Mouse (Mus musculus): Measurements from ENCODE around the gene Pnpla3. TPM values are rescaled to one million over a fixed set of nuclear protein-coding genes. Genes with fewer than 3 reads are reported as not detected.

Pnpla3 gene
- polyA plus RNA-seq, 1 experiment: 0.23 TPM

GRCm38 (mm10) chr15:84133440-84133839, 34.2 kb upstream of the Pnpla3 start:
- no peak overlapping the region for H3K4me3 ChIP-seq
- H3K4me2 ChIP-seq (ENCODE audit: low read depth): no peak overlapping the region
- H3ac ChIP-seq (ENCODE audit: control insufficient read depth, insufficient read length): no peak overlapping the region
- TF ChIP-seq POLR2AphosphoS2 (IDR thresholded peaks at IDR 0.05; ENCODE audit: insufficient read length, low read depth): no peak
- TF ChIP-seq SRF (IDR thresholded peaks at IDR 0.05; ENCODE audit: control insufficient read depth, insufficient read length, low read depth): no peak
- no peak for TF ChIP-seq CEBPB (IDR thresholded peaks at IDR 0.05; ENCODE audit: insufficient read depth, poor library complexity, severe bottlenecking)
- TF ChIP-seq MYOG (IDR thresholded peaks at IDR 0.05; ENCODE audit: control insufficient read depth in 1 of 3, insufficient read depth in 1 of 3, insufficient read length in 2 of 3, low read depth in 2 of 3): no peak
- TF ChIP-seq TCF12 (IDR thresholded peaks at IDR 0.05; ENCODE audit: insufficient read depth, poor library complexity, severe bottlenecking): no peak
- no peak for TF ChIP-seq POLR2A (IDR thresholded peaks at IDR 0.05; ENCODE audit: insufficient read length, low read depth)
- no peak for TF ChIP-seq E2F4 (IDR thresholded peaks at IDR 0.05; ENCODE audit: insufficient read depth)
- no peak for TF ChIP-seq REST (IDR thresholded peaks at IDR 0.05; ENCODE audit: insufficient read depth, insufficient read length)
- no peak for TF ChIP-seq MAX (IDR thresholded peaks at IDR 0.05; ENCODE audit: low read depth)
- no peak for TF ChIP-seq USF1 (IDR thresholded peaks at IDR 0.05; ENCODE audit: low read depth)
- TF ChIP-seq TCF3 (IDR thresholded peaks at IDR 0.05; ENCODE audit: insufficient read length, low read depth): no peak
- no peak for TF ChIP-seq MYOD1 (IDR thresholded peaks at IDR 0.05; ENCODE audit: control insufficient read depth in 1 of 3, insufficient read length in 2 of 3, low read depth in 2 of 3)
- no peaks in the 10 kb centered on the region for H3K36me3 ChIP-seq (ENCODE audit: control insufficient read depth, insufficient read depth)
- H3K79me2 ChIP-seq (ENCODE audit: control insufficient read depth, insufficient read depth): no peaks in the 10 kb centered on the region
- peaks cover 22% of the 10 kb centered on the region for H3K27me3 ChIP-seq (ENCODE audit: control insufficient read depth, insufficient read depth, insufficient read length)

GRCm38 (mm10) chr15:84135472-84135871, 32.2 kb upstream of the Pnpla3 start:
- no peak overlapping the region for H3K4me3 ChIP-seq
- TF ChIP-seq POLR2A (IDR thresholded peaks at IDR 0.05; ENCODE audit: insufficient read length, low read depth) (no peak), MYOD1 (IDR thresholded peaks at IDR 0.05; ENCODE audit: control insufficient read depth in 1 of 3, insufficient read length in 2 of 3, low read depth in 2 of 3) (no peak), SRF (IDR thresholded peaks at IDR 0.05; ENCODE audit: control insufficient read depth, insufficient read length, low read depth) (no peak), TCF12 (IDR thresholded peaks at IDR 0.05; ENCODE audit: insufficient read depth, poor library complexity, severe bottlenecking) (no peak), CEBPB (IDR thresholded peaks at IDR 0.05; ENCODE audit: insufficient read depth, poor library complexity, severe bottlenecking) (no peak), POLR2AphosphoS2 (IDR thresholded peaks at IDR 0.05; ENCODE audit: insufficient read length, low read depth) (no peak), MAX (IDR thresholded peaks at IDR 0.05; ENCODE audit: low read depth) (no peak), TCF3 (IDR thresholded peaks at IDR 0.05; ENCODE audit: insufficient read length, low read depth) (no peak), REST (IDR thresholded peaks at IDR 0.05; ENCODE audit: insufficient read depth, insufficient read length) (no peak), USF1 (IDR thresholded peaks at IDR 0.05; ENCODE audit: low read depth) (no peak), E2F4 (IDR thresholded peaks at IDR 0.05; ENCODE audit: insufficient read depth) (no peak), MYOG (IDR thresholded peaks at IDR 0.05; ENCODE audit: control insufficient read depth in 1 of 3, insufficient read depth in 1 of 3, insufficient read length in 2 of 3, low read depth in 2 of 3) (no peak)
- H3K27me3 ChIP-seq (ENCODE audit: control insufficient read depth, insufficient read depth, insufficient read length): peaks cover 36% of the 10 kb centered on the region
- no peak overlapping the region for H3K4me2 ChIP-seq (ENCODE audit: low read depth)
- H3K79me2 ChIP-seq (ENCODE audit: control insufficient read depth, insufficient read depth): no peaks in the 10 kb centered on the region
- no peak overlapping the region for H3ac ChIP-seq (ENCODE audit: control insufficient read depth, insufficient read length)
- H3K36me3 ChIP-seq (ENCODE audit: control insufficient read depth, insufficient read depth): no peaks in the 10 kb centered on the region

- Histone ChIP-seq H3K27me3 (ENCODE audit: control insufficient read depth, insufficient read depth, insufficient read length) (peaks cover 39% of the 10 kb centered on the region), H3K36me3 (ENCODE audit: control insufficient read depth, insufficient read depth) (no peaks in the 10 kb centered on the region), H3ac (ENCODE audit: control insufficient read depth, insufficient read length) (no peak overlapping the region), H3K4me3 (no peak overlapping the region), H3K79me2 (ENCODE audit: control insufficient read depth, insufficient read depth) (no peaks in the 10 kb centered on the region), H3K4me2 (ENCODE audit: low read depth) (no peak overlapping the region)
- TF ChIP-seq REST (IDR thresholded peaks at IDR 0.05; ENCODE audit: insufficient read depth, insufficient read length) (no peak), MYOD1 (IDR thresholded peaks at IDR 0.05; ENCODE audit: control insufficient read depth in 1 of 3, insufficient read length in 2 of 3, low read depth in 2 of 3) (no peak), USF1 (IDR thresholded peaks at IDR 0.05; ENCODE audit: low read depth) (no peak), POLR2AphosphoS2 (IDR thresholded peaks at IDR 0.05; ENCODE audit: insufficient read length, low read depth) (no peak), TCF3 (IDR thresholded peaks at IDR 0.05; ENCODE audit: insufficient read length, low read depth) (no peak), TCF12 (IDR thresholded peaks at IDR 0.05; ENCODE audit: insufficient read depth, poor library complexity, severe bottlenecking) (no peak), SRF (IDR thresholded peaks at IDR 0.05; ENCODE audit: control insufficient read depth, insufficient read length, low read depth) (no peak), MAX (IDR thresholded peaks at IDR 0.05; ENCODE audit: low read depth) (no peak), MYOG (IDR thresholded peaks at IDR 0.05; ENCODE audit: control insufficient read depth in 1 of 3, insufficient read depth in 1 of 3, insufficient read length in 2 of 3, low read depth in 2 of 3) (no peak), CEBPB (IDR thresholded peaks at IDR 0.05; ENCODE audit: insufficient read depth, poor library complexity, severe bottlenecking) (no peak), POLR2A (IDR thresholded peaks at IDR 0.05; ENCODE audit: insufficient read length, low read depth) (no peak), E2F4 (IDR thresholded peaks at IDR 0.05; ENCODE audit: insufficient read depth) (no peak)
These were observed 30.9 kb upstream of the Pnpla3 start for GRCm38 (mm10) chr15:84136473-84137415.

GRCm38 (mm10) chr15:84139592-84140005, 28.0 kb upstream of the Pnpla3 start:
- no peaks in the 10 kb centered on the region for H3K79me2 ChIP-seq (ENCODE audit: control insufficient read depth, insufficient read depth)
- H3ac ChIP-seq (ENCODE audit: control insufficient read depth, insufficient read length): no peak overlapping the region
- no peak overlapping the region for H3K4me3 ChIP-seq
- peaks cover 34% of the 10 kb centered on the region for H3K27me3 ChIP-seq (ENCODE audit: control insufficient read depth, insufficient read depth, insufficient read length)
- TF ChIP-seq MYOD1 (IDR thresholded peaks at IDR 0.05; ENCODE audit: control insufficient read depth in 1 of 3, insufficient read length in 2 of 3, low read depth in 2 of 3) (no peak), MYOG (IDR thresholded peaks at IDR 0.05; ENCODE audit: control insufficient read depth in 1 of 3, insufficient read depth in 1 of 3, insufficient read length in 2 of 3, low read depth in 2 of 3) (no peak), MAX (IDR thresholded peaks at IDR 0.05; ENCODE audit: low read depth) (no peak), CEBPB (IDR thresholded peaks at IDR 0.05; ENCODE audit: insufficient read depth, poor library complexity, severe bottlenecking) (no peak), SRF (IDR thresholded peaks at IDR 0.05; ENCODE audit: control insufficient read depth, insufficient read length, low read depth) (no peak), E2F4 (IDR thresholded peaks at IDR 0.05; ENCODE audit: insufficient read depth) (no peak), USF1 (IDR thresholded peaks at IDR 0.05; ENCODE audit: low read depth) (no peak), REST (IDR thresholded peaks at IDR 0.05; ENCODE audit: insufficient read depth, insufficient read length) (no peak), POLR2A (IDR thresholded peaks at IDR 0.05; ENCODE audit: insufficient read length, low read depth) (no peak), TCF3 (IDR thresholded peaks at IDR 0.05; ENCODE audit: insufficient read length, low read depth) (no peak), POLR2AphosphoS2 (IDR thresholded peaks at IDR 0.05; ENCODE audit: insufficient read length, low read depth) (no peak), TCF12 (IDR thresholded peaks at IDR 0.05; ENCODE audit: insufficient read depth, poor library complexity, severe bottlenecking) (no peak)
- H3K4me2 ChIP-seq (ENCODE audit: low read depth): no peak overlapping the region
- no peaks in the 10 kb centered on the region for H3K36me3 ChIP-seq (ENCODE audit: control insufficient read depth, insufficient read depth)
